Mouse (Mus musculus): Measurements from ENCODE around the gene Coro1a. TPM values are rescaled to one million over a fixed set of nuclear protein-coding genes. Genes with fewer than 3 reads are reported as not detected.
A peak's percentile ranks its signal among the peaks of the same experiment; 100 is the strongest.

Coro1a gene
- 35.9 and 37.7 TPM in 2 replicates for polyA plus RNA-seq (2014; fragmentation: Nextera tagmentation; extraction: Ambion mirVana)

- DNase-seq (ENCODE audit: low spot score) (no peak), ATAC-seq (ENCODE audit: insufficient number of reproducible peaks, low FRiP score, low TSS enrichment, low read depth) (no peak)
- 90% methylated on average over 19 of the region's 19 CpGs for WGBS
These were observed at the start of gene Coro1a for GRCm38 (mm10) chr7:126707442-126708174. TSS of gene Coro1a (minus strand) at chr7:126707787.

GRCm38 (mm10) chr7:126754866-126755265 is 47.3 kb upstream of the Coro1a start:
- Histone ChIP-seq H3K27ac (replicated peaks; ENCODE audit: low read depth, low read length) (no peak overlapping the region), H3K9ac (ENCODE audit: low read length) (no peak overlapping the region)

More at GRCm38 (mm10) chr7:126707442-126708174, at the start of gene Coro1a:
- no peaks in the 10 kb centered on the region for H3K36me3 ChIP-seq (ENCODE audit: control insufficient read depth, insufficient read depth, low read length)
- H3K4me1 ChIP-seq (ENCODE audit: control insufficient read depth, insufficient read depth, low read length) = peaks cover 8% of the 10 kb centered on the region
- H3K27me3 ChIP-seq (ENCODE audit: control insufficient read depth, insufficient read depth, low read length) = peaks cover 5% of the 10 kb centered on the region; the same call in 1 of the 2 replicates
- no peak within 1 kb of the TSS for H3K4me3 ChIP-seq (ENCODE audit: low read depth, low read length)
- no peak within 1 kb of the TSS for H3K4me2 ChIP-seq (ENCODE audit: low read depth, severe bottlenecking)
- H3K9ac ChIP-seq (ENCODE audit: low read length) = no peak within 1 kb of the TSS
- H3K27ac ChIP-seq (replicated peaks; ENCODE audit: low read depth, low read length) = no peak within 1 kb of the TSS
- no peaks in the 10 kb centered on the region; the same call in 1 of the 2 replicates for H3K9me3 ChIP-seq (ENCODE audit: control insufficient read depth, low read length)

GRCm38 (mm10) chr7:126749582-126750343 is 42.2 kb upstream of the Coro1a start:
- H3K9me3 ChIP-seq (ENCODE audit: control insufficient read depth, low read length) = no peaks in the 10 kb centered on the region
- H3K4me2 ChIP-seq (ENCODE audit: low read depth, severe bottlenecking) = no peak overlapping the region
- H3K4me1 ChIP-seq (ENCODE audit: control insufficient read depth, insufficient read depth, low read length) = no peaks in the 10 kb centered on the region
- 96% methylated on average over 17 of the region's 17 CpGs for WGBS
- no peaks in the 10 kb centered on the region for H3K27me3 ChIP-seq (ENCODE audit: control insufficient read depth, insufficient read depth, low read length)
- no peaks in the 10 kb centered on the region for H3K36me3 ChIP-seq (ENCODE audit: control insufficient read depth, insufficient read depth, low read length)
- H3K27ac ChIP-seq (replicated peaks; ENCODE audit: low read depth, low read length) = no peak overlapping the region
- H3K4me3 ChIP-seq (ENCODE audit: low read depth, low read length) = no peak overlapping the region
- DNase-seq (ENCODE audit: low spot score) = no peak
- ATAC-seq (ENCODE audit: insufficient number of reproducible peaks, low FRiP score, low TSS enrichment, low read depth) = no peak
- no peak overlapping the region for H3K9ac ChIP-seq (ENCODE audit: low read length)

More at GRCm38 (mm10) chr7:126754866-126755265, 47.3 kb upstream of the Coro1a start:
- no peaks in the 10 kb centered on the region for H3K27me3 ChIP-seq (ENCODE audit: control insufficient read depth, insufficient read depth, low read length)
- H3K4me2 ChIP-seq (ENCODE audit: low read depth, severe bottlenecking) = no peak overlapping the region; the same call in 1 of the 2 replicates
- no peaks in the 10 kb centered on the region for H3K9me3 ChIP-seq (ENCODE audit: control insufficient read depth, low read length)
- ATAC-seq (ENCODE audit: insufficient number of reproducible peaks, low FRiP score, low TSS enrichment, low read depth) = peak; percentile 58; the same call in 1 of the 2 replicates
- no peaks in the 10 kb centered on the region for H3K36me3 ChIP-seq (ENCODE audit: control insufficient read depth, insufficient read depth, low read length)
- DNase-seq (ENCODE audit: low spot score) = peak; percentile 90
- 0% methylated on average over 9 of the region's 9 CpGs for WGBS
- no peaks in the 10 kb centered on the region for H3K4me1 ChIP-seq (ENCODE audit: control insufficient read depth, insufficient read depth, low read length)
- no peak overlapping the region for H3K4me3 ChIP-seq (ENCODE audit: low read depth, low read length)

GRCm38 (mm10) chr7:126748824-126749223 is 41.2 kb upstream of the Coro1a start:
- H3K9ac ChIP-seq (ENCODE audit: low read length) = 0 out of 2 replicates have a peak overlapping the region, but pooled peaks have one; percentile 30

GRCm38 (mm10) chr7:126746798-126747197 is 39.2 kb upstream of the Coro1a start:
- Histone ChIP-seq H3K4me1 (ENCODE audit: control insufficient read depth, insufficient read depth, low read length) (no peaks in the 10 kb centered on the region), H3K9me3 (ENCODE audit: control insufficient read depth, low read length) (no peaks in the 10 kb centered on the region), H3K27ac (replicated peaks; ENCODE audit: low read depth, low read length) (no peak overlapping the region), H3K27me3 (ENCODE audit: control insufficient read depth, insufficient read depth, low read length) (no peaks in the 10 kb centered on the region), H3K4me2 (ENCODE audit: low read depth, severe bottlenecking) (no peak overlapping the region), H3K9ac (ENCODE audit: low read length) (no peak overlapping the region), H3K4me3 (ENCODE audit: low read depth, low read length) (no peak overlapping the region), H3K36me3 (ENCODE audit: control insufficient read depth, insufficient read depth, low read length) (no peaks in the 10 kb centered on the region)
- no peak for DNase-seq (ENCODE audit: low spot score)
- no peak for ATAC-seq (ENCODE audit: insufficient number of reproducible peaks, low FRiP score, low TSS enrichment, low read depth)
- WGBS = 23% methylated on average over 6 of the region's 6 CpGs

More at GRCm38 (mm10) chr7:126748824-126749223, 41.2 kb upstream of the Coro1a start:
- ATAC-seq (ENCODE audit: insufficient number of reproducible peaks, low FRiP score, low TSS enrichment, low read depth) (no peak), DNase-seq (ENCODE audit: low spot score) (no peak)
- 68% methylated on average over 7 of the region's 7 CpGs for WGBS
- Histone ChIP-seq H3K36me3 (ENCODE audit: control insufficient read depth, insufficient read depth, low read length) (no peaks in the 10 kb centered on the region), H3K4me2 (ENCODE audit: low read depth, severe bottlenecking) (no peak overlapping the region), H3K9me3 (ENCODE audit: control insufficient read depth, low read length) (no peaks in the 10 kb centered on the region), H3K27ac (replicated peaks; ENCODE audit: low read depth, low read length) (no peak overlapping the region), H3K27me3 (ENCODE audit: control insufficient read depth, insufficient read depth, low read length) (no peaks in the 10 kb centered on the region), H3K4me1 (ENCODE audit: control insufficient read depth, insufficient read depth, low read length) (no peaks in the 10 kb centered on the region), H3K4me3 (ENCODE audit: low read depth, low read length) (no peak overlapping the region)

- no peak overlapping the region for H3K4me2 ChIP-seq (ENCODE audit: low read depth, severe bottlenecking)
- DNase-seq (ENCODE audit: low spot score) (no peak), ATAC-seq (ENCODE audit: insufficient number of reproducible peaks, low FRiP score, low TSS enrichment, low read depth) (no peak)
- no peaks in the 10 kb centered on the region for H3K36me3 ChIP-seq (ENCODE audit: control insufficient read depth, insufficient read depth, low read length)
- H3K27me3 ChIP-seq (ENCODE audit: control insufficient read depth, insufficient read depth, low read length) = no peaks in the 10 kb centered on the region
- 92% methylated on average over 12 of the region's 12 CpGs for WGBS
- no peak overlapping the region for H3K27ac ChIP-seq (replicated peaks; ENCODE audit: low read depth, low read length)
- H3K9me3 ChIP-seq (ENCODE audit: control insufficient read depth, low read length) = no peaks in the 10 kb centered on the region
- no peak overlapping the region for H3K9ac ChIP-seq (ENCODE audit: low read length)
- no peaks in the 10 kb centered on the region for H3K4me1 ChIP-seq (ENCODE audit: control insufficient read depth, insufficient read depth, low read length)
- no peak overlapping the region for H3K4me3 ChIP-seq (ENCODE audit: low read depth, low read length)
These were observed 38.5 kb upstream of the Coro1a start for GRCm38 (mm10) chr7:126746066-126746465.

GRCm38 (mm10) chr7:126741964-126742482 is 34.4 kb upstream of the Coro1a start:
- Histone ChIP-seq H3K9me3 (ENCODE audit: control insufficient read depth, low read length) (no peaks in the 10 kb centered on the region), H3K4me3 (ENCODE audit: low read depth, low read length) (no peak overlapping the region), H3K9ac (ENCODE audit: low read length) (no peak overlapping the region), H3K27me3 (ENCODE audit: control insufficient read depth, insufficient read depth, low read length) (no peaks in the 10 kb centered on the region), H3K4me1 (ENCODE audit: control insufficient read depth, insufficient read depth, low read length) (no peaks in the 10 kb centered on the region), H3K27ac (replicated peaks; ENCODE audit: low read depth, low read length) (no peak overlapping the region), H3K4me2 (ENCODE audit: low read depth, severe bottlenecking) (no peak overlapping the region), H3K36me3 (ENCODE audit: control insufficient read depth, insufficient read depth, low read length) (no peaks in the 10 kb centered on the region)
- DNase-seq (ENCODE audit: low spot score) (no peak), ATAC-seq (ENCODE audit: insufficient number of reproducible peaks, low FRiP score, low TSS enrichment, low read depth) (no peak)
- 88% methylated on average over 13 of the region's 13 CpGs for WGBS

- H3K9me3 ChIP-seq (ENCODE audit: control insufficient read depth, low read length) = no peaks in the 10 kb centered on the region
- no peak overlapping the region for H3K4me2 ChIP-seq (ENCODE audit: low read depth, severe bottlenecking)
- no peak overlapping the region for H3K4me3 ChIP-seq (ENCODE audit: low read depth, low read length)
- no peak for DNase-seq (ENCODE audit: low spot score)
- 84% methylated on average over 5 of the region's 5 CpGs for WGBS
- H3K4me1 ChIP-seq (ENCODE audit: control insufficient read depth, insufficient read depth, low read length) = no peaks in the 10 kb centered on the region
- H3K27ac ChIP-seq (replicated peaks; ENCODE audit: low read depth, low read length) = no peak overlapping the region
- H3K27me3 ChIP-seq (ENCODE audit: control insufficient read depth, insufficient read depth, low read length) = no peaks in the 10 kb centered on the region
- H3K9ac ChIP-seq (ENCODE audit: low read length) = no peak overlapping the region
- no peak for ATAC-seq (ENCODE audit: insufficient number of reproducible peaks, low FRiP score, low TSS enrichment, low read depth)
- H3K36me3 ChIP-seq (ENCODE audit: control insufficient read depth, insufficient read depth, low read length) = no peaks in the 10 kb centered on the region
These were observed 33.9 kb upstream of the Coro1a start for GRCm38 (mm10) chr7:126741452-126741851.
